Mouse (Mus musculus) lung, embryonic 15.5 days (tissue): ENCODE data around the gene Rufy4. TPM values are rescaled to one million over a fixed set of nuclear protein-coding genes. Genes with fewer than 3 reads are reported as not detected.
A peak's percentile ranks its signal among the peaks of the same experiment; 100 is the strongest.

Experiments used
- ATAC-seq: fragments of 200-750 bp; cut with Nextera tagmentation; 2 replicates; pipeline ENCODE4 v1.8.0; 2017; ENCODE audit warnings: moderate number of reproducible peaks, borderline replicate concordance; ENCODE audit not compliant: low FRiP score, low TSS enrichment; ENCODE audit errors: extremely low read depth
- H3K27ac ChIP-seq: fragments of 300-500 bp; sonication (generic); 2 replicates; pipeline ENCODE4 v1.5.1; 2015; ENCODE audit warnings: moderate library complexity, mild to moderate bottlenecking, inconsistent platforms
- H3K27me3 ChIP-seq: fragments of 300-500 bp; sonication (generic); 2 replicates; pipeline ENCODE4 v1.6.1; 2015; ENCODE audit warnings: inconsistent platforms
- H3K36me3 ChIP-seq: fragments of 300-500 bp; sonication (generic); 2 replicates; pipeline ENCODE4 v1.6.1; 2015; ENCODE audit warnings: inconsistent platforms
- H3K4me1 ChIP-seq: fragments of 300-500 bp; sonication (generic); 2 replicates; pipeline ENCODE4 v1.6.1; 2015; ENCODE audit warnings: inconsistent platforms
- H3K4me2 ChIP-seq: fragments of 300-500 bp; sonication (generic); 2 replicates; pipeline ENCODE4 v1.6.1; 2015; ENCODE audit warnings: inconsistent platforms, mild to moderate bottlenecking, moderate library complexity
- H3K4me3 ChIP-seq: fragments of 300-500 bp; sonication (generic); 2 replicates; pipeline ENCODE4 v1.5.1; 2015; ENCODE audit warnings: mild to moderate bottlenecking, inconsistent platforms
- H3K9ac ChIP-seq: fragments of 300-500 bp; sonication (generic); 2 replicates; pipeline ENCODE4 v1.6.1; 2015; ENCODE audit warnings: inconsistent platforms
- H3K9me3 ChIP-seq: fragments of 300-500 bp; sonication (generic); 2 replicates; pipeline ENCODE4 v1.6.1; 2016; ENCODE audit warnings: inconsistent platforms
- WGBS: fragments of 180-500 bp; shearing (Covaris S2); methylation state at CpG from one replicate; pipeline ENCODE4 v1.1.7; 2015; 5-methylcytosine and 5-hydroxymethylcytosine counted together
- polyA plus RNA-seq: library from polyadenylated mRNA; unstranded; fragments of >200 nt; fragmentation: Nextera tagmentation; extraction: Ambion mirVana; gene quantifications from 2 replicates; pipeline ENCODE4 v1.2.1, GENCODE M21; 2015

The Rufy4 gene
- polyA plus RNA-seq, 1 experiment from 2014 or later = 0.41 TPM

- Histone ChIP-seq H3K36me3 (no peaks in the 10 kb centered on the region), H3K4me2 (no peak overlapping the region), H3K27me3 (no peaks in the 10 kb centered on the region), H3K9ac (no peak overlapping the region), H3K27ac (no peak overlapping the region), H3K9me3 (no peaks in the 10 kb centered on the region), H3K4me3 (no peak overlapping the region), H3K4me1 (no peaks in the 10 kb centered on the region)
- WGBS = 82% methylated on average over 8 of the region's 8 CpGs
- ATAC-seq = no peak
Measured at GRCm38 (mm10) chr1:74130883-74131659, 5.7 kb downstream of the Rufy4 start.

GRCm38 (mm10) chr1:74132011-74132410 lies 6.7 kb downstream of the Rufy4 start:
- no peak overlapping the region for H3K9ac ChIP-seq
- no peak overlapping the region for H3K4me2 ChIP-seq
- ATAC-seq = no peak
- H3K4me3 ChIP-seq = no peak overlapping the region
- H3K4me1 ChIP-seq = no peaks in the 10 kb centered on the region
- no peak overlapping the region for H3K27ac ChIP-seq
- WGBS = 57% methylated on average over 3 of the region's 3 CpGs
- H3K9me3 ChIP-seq = no peaks in the 10 kb centered on the region
- no peaks in the 10 kb centered on the region for H3K36me3 ChIP-seq
- no peaks in the 10 kb centered on the region for H3K27me3 ChIP-seq

- Histone ChIP-seq H3K27ac (no peak overlapping the region), H3K9me3 (no peaks in the 10 kb centered on the region), H3K4me1 (no peaks in the 10 kb centered on the region), H3K27me3 (no peaks in the 10 kb centered on the region), H3K4me3 (no peak overlapping the region), H3K36me3 (no peaks in the 10 kb centered on the region), H3K9ac (no peak overlapping the region), H3K4me2 (no peak overlapping the region)
- 87% methylated on average over 5 of the region's 6 CpGs for WGBS
- ATAC-seq = no peak
Measured at GRCm38 (mm10) chr1:74133954-74134353, 8.6 kb downstream of the Rufy4 start.

- Histone ChIP-seq H3K4me2 (no peak overlapping the region), H3K4me3 (no peak overlapping the region), H3K36me3 (no peaks in the 10 kb centered on the region), H3K27ac (no peak overlapping the region), H3K9ac (no peak overlapping the region), H3K27me3 (no peaks in the 10 kb centered on the region), H3K9me3 (no peaks in the 10 kb centered on the region), H3K4me1 (no peaks in the 10 kb centered on the region)
- ATAC-seq = 0 out of 2 replicates have a peak, but pooled peaks have one; percentile 28
- WGBS = 63% methylated on average over 6 of the region's 6 CpGs
Measured at GRCm38 (mm10) chr1:74135326-74135950, 10.1 kb downstream of the Rufy4 start.

- no peaks in the 10 kb centered on the region for H3K27me3 ChIP-seq
- no peak overlapping the region for H3K4me2 ChIP-seq
- 63% methylated on average over 3 of the region's 3 CpGs for WGBS
- no peak overlapping the region for H3K27ac ChIP-seq
- no peak for ATAC-seq
- H3K4me1 ChIP-seq = no peaks in the 10 kb centered on the region
- no peak overlapping the region for H3K4me3 ChIP-seq
- H3K9ac ChIP-seq = no peak overlapping the region
- no peaks in the 10 kb centered on the region for H3K9me3 ChIP-seq
- H3K36me3 ChIP-seq = no peaks in the 10 kb centered on the region
Measured at GRCm38 (mm10) chr1:74139415-74139814, 14.1 kb downstream of the Rufy4 start.

GRCm38 (mm10) chr1:74141781-74142180 lies 16.4 kb downstream of the Rufy4 start:
- Histone ChIP-seq H3K27me3 (no peaks in the 10 kb centered on the region), H3K9ac (no peak overlapping the region), H3K27ac (no peak overlapping the region), H3K36me3 (no peaks in the 10 kb centered on the region), H3K4me2 (no peak overlapping the region), H3K9me3 (no peaks in the 10 kb centered on the region), H3K4me1 (no peaks in the 10 kb centered on the region), H3K4me3 (no peak overlapping the region)
- WGBS = 76% methylated on average over 8 of the region's 8 CpGs
- ATAC-seq = no peak

GRCm38 (mm10) chr1:74149106-74149885 lies 24.0 kb downstream of the Rufy4 start:
- H3K9ac ChIP-seq = no peak overlapping the region
- H3K27ac ChIP-seq = no peak overlapping the region
- 88% methylated on average over 6 of the region's 6 CpGs for WGBS
- no peaks in the 10 kb centered on the region for H3K36me3 ChIP-seq
- no peak for ATAC-seq
- no peak overlapping the region for H3K4me2 ChIP-seq
- H3K4me1 ChIP-seq = peaks cover 4% of the 10 kb centered on the region; the same call in 1 of the 2 replicates
- no peaks in the 10 kb centered on the region for H3K27me3 ChIP-seq
- no peak overlapping the region for H3K4me3 ChIP-seq
- H3K9me3 ChIP-seq = no peaks in the 10 kb centered on the region

GRCm38 (mm10) chr1:74150101-74150500 lies 24.8 kb downstream of the Rufy4 start:
- 75% methylated on average over 3 of the region's 3 CpGs for WGBS
- H3K4me3 ChIP-seq = no peak overlapping the region
- H3K9ac ChIP-seq = no peak overlapping the region
- H3K27ac ChIP-seq = no peak overlapping the region
- ATAC-seq = no peak
- H3K9me3 ChIP-seq = no peaks in the 10 kb centered on the region
- H3K27me3 ChIP-seq = no peaks in the 10 kb centered on the region
- H3K4me2 ChIP-seq = no peak overlapping the region
- H3K36me3 ChIP-seq = no peaks in the 10 kb centered on the region
- H3K4me1 ChIP-seq = peaks cover 4% of the 10 kb centered on the region; the same call in 1 of the 2 replicates

GRCm38 (mm10) chr1:74151091-74151490 lies 25.8 kb downstream of the Rufy4 start:
- Histone ChIP-seq H3K4me3 (no peak overlapping the region), H3K4me1 (peaks cover 4% of the 10 kb centered on the region; the same call in 1 of the 2 replicates), H3K9me3 (no peaks in the 10 kb centered on the region), H3K4me2 (no peak overlapping the region), H3K9ac (no peak overlapping the region), H3K27ac (no peak overlapping the region), H3K36me3 (no peaks in the 10 kb centered on the region), H3K27me3 (no peaks in the 10 kb centered on the region)
- no peak for ATAC-seq
- WGBS = 34% methylated on average over 3 of the region's 3 CpGs

GRCm38 (mm10) chr1:74153461-74154184 lies 28.3 kb downstream of the Rufy4 start, which contains the start of gene Cxcr2:
Cxcr2 (plus strand) TSS chr1:74153989.
- Histone ChIP-seq H3K9ac (no peak within 1 kb of the TSS), H3K4me3 (no peak within 1 kb of the TSS), H3K27ac (no peak within 1 kb of the TSS), H3K27me3 (no peaks in the 10 kb centered on the region), H3K9me3 (no peaks in the 10 kb centered on the region), H3K36me3 (no peaks in the 10 kb centered on the region), H3K4me2 (no peak within 1 kb of the TSS), H3K4me1 (no peaks in the 10 kb centered on the region)
- 60% methylated on average over 8 of the region's 8 CpGs for WGBS
- ATAC-seq = no peak

GRCm38 (mm10) chr1:74155435-74156012 lies 30.2 kb downstream of the Rufy4 start:
- Histone ChIP-seq H3K9ac (no peak overlapping the region), H3K27me3 (no peaks in the 10 kb centered on the region), H3K4me1 (no peaks in the 10 kb centered on the region), H3K27ac (no peak overlapping the region), H3K36me3 (no peaks in the 10 kb centered on the region), H3K4me3 (no peak overlapping the region), H3K9me3 (no peaks in the 10 kb centered on the region), H3K4me2 (no peak overlapping the region)
- no peak for ATAC-seq
- WGBS = 73% methylated on average over 6 of the region's 6 CpGs
